Mouse (Mus musculus): ENCODE data around the gene Ddx59.

- TF ChIP-seq TAL1 (IDR thresholded peaks at IDR 0.05; ENCODE audit: low read length) (no peak), GATA1 (IDR thresholded peaks at IDR 0.05; ENCODE audit: low read length) (no peak)
Measured at GRCm38 (mm10) chr1:136440741-136441140, 25.7 kb downstream of the Ddx59 start.
